Mouse (Mus musculus): ENCODE measurements around the gene Ifna5.

Ifna5 gene

DNA sequence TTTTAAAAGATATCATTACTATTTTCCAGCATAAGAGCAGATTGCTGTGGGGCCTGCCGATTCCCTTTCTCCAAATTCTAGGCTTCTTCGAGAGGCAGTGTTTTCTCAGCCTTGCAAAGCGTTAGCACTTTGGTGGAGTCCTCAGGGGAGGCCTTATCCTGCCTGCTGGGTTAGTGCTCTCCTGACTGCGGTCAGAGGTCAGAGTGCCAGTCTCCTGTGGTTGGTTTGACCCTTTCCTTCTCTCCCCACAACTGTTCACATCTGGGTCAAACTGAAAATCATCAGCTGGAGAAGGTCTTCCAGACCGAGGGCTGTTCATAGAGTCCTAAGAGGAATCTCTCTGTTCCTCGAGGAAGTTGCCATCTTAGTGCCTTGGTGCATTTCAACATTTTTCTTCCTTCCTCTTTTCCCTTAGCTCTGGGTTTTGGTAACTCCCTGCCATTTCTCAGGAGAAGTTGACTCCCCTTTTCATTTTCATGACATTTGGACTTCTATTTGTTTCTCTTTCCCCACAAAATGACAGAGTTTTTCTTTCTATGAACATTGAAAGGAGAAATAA lies 29.8 kb downstream of the Ifna5 start:
- no peak for DNase-seq

DNA sequence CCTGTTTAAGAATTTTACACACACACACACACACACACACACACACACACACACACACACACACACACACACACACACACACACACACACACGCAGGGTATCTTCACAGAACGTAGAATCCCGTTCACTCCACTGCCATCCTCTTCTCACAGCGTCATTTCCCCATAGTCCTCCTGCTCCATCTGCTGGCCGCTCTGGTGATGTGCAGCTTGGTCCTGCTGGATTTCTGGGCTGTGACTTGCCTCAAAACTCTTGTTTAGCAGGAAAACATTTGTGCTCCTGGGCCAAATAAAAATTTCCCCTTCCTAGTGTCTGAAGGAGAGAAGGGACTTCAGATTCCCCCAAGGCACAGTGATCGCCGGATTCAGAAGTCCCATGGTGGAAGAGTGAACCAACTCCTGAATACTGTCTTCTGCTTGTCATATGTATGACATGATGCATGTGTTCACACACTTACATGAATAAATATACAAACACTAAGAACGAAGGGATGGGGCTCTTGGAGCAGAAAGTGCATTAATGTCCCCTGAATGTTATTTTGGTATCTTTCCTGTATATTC lies 32.1 kb downstream of the Ifna5 start:
- peak; percentile 71 to 85 for DNase-seq

DNA sequence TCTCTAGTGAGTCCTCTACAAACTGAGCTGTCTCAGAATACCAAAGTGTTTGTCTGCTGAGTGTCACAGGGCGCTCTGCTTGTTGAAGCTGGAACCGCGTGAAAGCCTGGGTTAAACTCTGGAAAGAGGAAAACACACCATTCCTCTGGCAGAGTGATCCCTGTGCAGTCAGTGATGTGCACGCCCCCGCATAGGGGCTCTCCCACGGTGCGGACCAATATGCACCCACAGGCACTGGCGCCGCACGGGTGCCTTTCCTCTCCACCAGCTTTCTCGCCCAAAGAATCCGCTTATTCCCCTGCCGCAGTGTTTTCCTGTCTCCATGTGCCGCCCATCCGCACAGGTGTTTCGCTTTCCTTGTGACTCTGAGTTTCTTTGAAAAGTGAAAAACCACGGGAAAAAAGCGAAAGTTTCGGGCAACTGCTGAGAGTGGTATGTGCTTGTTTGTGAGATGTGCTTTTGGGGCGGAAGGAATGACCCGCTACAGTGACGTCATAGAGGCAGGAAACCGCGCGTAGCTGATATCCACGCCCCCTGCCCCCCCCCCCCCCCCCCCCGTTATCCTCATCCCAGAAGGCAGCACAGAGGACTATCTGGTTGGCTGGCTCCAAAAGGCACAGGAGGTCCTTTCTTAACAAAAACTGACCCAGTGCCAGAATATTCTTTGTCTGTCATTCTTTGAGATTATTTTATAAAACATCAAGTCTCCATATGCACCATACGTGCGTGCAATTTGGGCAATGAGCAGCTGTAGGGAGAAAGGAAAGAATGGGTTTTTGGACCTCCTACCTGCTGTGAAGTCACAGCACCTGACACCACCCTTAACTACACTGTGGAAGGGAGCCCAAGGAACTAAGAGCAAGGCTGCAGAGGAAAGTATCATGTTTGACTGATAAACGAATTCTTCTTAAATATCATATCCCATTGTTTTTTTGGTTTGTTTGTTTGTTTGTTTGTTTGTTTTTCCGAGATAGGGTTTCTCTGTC lies 32.9 kb downstream of the Ifna5 start:
- peak; percentile 32 to 41 for DNase-seq

DNA sequence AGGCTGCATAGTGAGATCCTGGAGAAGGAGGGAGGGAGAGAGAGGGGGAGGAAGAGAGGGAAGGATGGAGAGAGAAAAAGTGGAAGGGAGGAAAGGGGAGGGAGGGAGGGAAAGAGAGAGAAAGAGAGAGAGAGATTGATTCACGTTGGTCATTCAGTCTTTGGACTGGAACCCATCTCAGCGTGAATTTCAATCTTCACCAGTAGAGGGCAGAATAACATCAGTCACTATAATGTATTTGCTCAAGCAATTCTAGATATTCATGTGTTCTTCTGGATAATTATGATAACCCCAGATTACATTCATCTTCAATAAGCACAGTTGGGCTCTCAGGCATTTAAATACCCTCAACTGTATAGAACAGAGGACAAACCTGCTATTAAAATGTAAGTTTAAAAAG lies 37.4 kb downstream of the Ifna5 start:
- DNase-seq, result peak in 1 of 2 experiments; percentile 9

DNA sequence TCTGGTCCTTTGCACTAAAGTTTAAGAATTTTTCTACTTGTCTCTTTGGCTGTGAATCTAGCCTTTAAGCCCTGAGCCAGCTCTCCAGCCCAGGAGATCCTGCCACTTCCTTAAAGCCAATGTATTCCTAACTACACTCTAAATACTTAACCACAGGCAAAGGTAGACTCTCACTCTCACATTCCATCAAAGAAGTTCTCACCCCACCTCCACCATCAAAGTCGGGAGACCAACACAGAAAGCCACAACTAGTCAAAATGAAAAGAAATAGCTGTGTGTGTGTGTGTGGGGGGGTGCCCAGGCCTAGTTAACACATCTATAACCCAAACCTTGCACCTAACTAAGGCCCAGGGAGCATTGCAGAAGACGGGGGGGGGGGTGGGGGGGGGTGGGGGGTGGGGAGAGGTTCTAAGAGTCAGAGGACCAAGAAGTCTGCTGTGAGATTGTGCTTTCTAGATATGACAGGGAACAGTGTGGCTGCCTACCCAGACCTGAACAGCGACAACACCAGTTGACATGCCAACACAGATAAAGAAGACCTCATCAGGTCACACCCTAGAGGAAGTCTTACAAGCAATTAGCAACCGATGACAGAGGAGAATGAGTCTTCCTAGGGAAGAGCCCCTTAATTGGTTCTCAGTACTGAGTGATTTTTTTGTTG lies 40.2 kb downstream of the Ifna5 start:
- DNase-seq, result no peak

DNA sequence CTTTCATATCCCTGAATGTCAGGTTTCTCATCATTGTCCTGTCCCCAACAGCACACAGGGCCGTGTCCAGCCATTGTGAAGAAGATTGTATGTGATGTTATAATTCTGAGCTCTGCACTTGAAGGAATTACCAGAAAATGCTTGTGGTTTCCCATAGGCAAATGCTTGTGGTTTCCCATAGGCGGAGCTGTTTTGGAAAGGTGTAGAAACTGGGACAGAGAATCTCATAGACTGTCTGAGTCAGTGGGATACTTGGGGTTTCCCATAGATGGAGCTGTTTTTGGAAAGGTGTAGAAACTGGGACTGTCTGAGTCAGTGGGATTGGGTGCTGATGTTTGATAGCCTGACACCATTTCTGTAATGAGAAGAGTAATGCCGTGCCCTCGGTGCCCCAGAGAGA lies 41.2 kb downstream of the Ifna5 start:
- no peak for DNase-seq

DNA sequence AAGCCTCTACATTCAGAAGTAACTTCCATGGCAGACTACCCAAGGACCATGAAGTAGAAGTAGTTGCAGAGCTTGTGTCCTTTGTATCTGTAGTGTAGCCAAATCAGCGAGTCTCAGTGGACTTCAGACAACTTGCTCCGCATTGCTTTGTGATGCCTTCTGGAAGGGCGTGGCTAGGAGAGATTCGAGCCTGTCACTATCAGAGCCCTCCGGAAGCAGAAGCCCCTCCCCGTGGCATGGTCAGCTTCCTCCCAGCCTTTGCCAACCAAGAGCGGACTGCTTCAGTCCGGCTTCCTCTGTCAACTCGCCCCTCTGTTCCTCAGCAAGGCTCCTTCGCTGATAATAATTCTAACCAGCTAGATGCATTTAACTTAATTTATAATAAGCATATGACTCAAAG lies 42.9 kb downstream of the Ifna5 start:
- peak; percentile 27 to 31 for DNase-seq

DNA sequence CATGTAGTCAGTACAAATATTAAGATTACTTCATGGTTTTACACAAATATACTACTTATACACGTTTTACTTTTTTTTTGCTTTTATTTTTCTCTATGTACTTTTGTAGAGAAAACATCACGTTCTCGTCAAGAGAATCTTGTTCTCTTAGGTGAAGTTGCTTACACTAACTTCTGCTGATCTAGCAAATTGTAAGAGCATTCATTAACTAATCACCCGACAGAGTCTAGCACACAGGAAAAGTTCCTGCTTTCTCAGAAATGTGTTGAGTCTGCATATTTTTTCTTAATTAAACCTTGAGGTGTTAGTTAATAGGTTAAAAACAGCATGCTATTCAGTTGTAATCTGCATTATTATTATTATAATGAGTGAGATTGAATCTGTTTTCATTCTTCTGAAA lies 43.4 kb downstream of the Ifna5 start:
- DNase-seq, result no peak

DNA sequence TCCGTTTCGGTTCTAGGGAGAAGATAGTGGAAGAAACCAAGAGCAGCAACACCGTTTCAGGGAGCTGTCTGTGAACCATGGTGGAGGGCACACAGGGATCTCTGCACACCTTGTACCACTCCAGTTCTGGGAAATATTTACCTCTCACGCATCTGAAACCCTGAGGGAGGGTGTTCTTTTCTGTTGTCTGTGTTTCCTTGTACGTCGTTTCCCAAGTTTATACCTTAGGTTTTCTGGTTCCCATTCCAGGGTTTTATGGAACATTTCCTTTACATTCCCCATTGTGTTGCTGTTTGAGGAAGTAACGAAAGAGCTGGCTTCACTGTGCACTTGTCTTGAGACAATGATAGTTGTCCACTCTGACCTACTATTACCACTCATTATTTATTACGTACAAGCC lies 44.8 kb downstream of the Ifna5 start, which contains the start of gene Ifne:
Gene Ifne (minus strand): TSS at position 101 of the 400 bp plus-strand sequence.
- DNase-seq, result no peak

Data from lung, postnatal 4 days (tissue).